Mouse (Mus musculus): ENCODE data around the gene Gtf2h1.
A peak's percentile ranks its signal among the peaks of the same experiment; 100 is the strongest.

The Gtf2h1 gene

DNA sequence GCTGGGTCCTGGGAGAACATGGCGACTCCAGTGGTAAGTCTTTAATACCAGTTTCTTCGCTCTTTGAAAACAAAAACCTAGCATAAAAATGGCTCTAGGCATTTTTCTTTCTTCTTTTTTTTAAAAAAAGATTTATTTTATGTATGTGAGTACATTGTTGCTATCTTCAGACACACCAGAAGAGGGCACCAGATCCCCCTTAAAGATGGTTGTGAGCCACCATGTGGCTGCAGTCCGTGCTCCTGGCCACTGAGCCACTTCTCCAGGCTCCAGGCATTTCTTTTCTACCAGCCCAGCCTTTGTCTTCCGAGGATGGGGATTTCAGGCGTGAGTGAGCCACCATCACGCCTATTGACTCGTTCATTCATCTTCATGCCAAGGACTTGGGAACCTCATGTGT lies 55.1 kb downstream of the Gtf2h1 start:
- DNase-seq (ENCODE audit: low spot score in 2 of 2), result no peak

DNA sequence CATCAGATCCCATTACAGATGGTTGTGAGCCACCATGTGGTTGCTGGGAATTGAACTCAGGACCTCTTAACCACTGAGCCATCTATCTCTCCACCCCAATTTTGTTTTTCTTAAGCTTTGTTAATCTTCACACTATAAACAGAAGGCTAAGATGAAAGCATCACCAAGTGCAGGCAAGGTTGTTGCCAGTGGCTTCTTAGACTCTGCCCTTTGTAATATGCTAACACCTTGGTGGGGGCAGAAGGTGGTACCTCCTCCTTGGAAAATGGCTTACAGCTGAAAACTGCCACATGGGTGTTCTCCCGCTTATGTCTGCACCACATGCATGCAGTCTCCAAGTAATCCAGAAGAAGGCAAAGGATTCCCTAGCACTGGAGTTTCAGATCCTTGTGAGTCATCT lies 56.8 kb downstream of the Gtf2h1 start:
- DNase-seq (ENCODE audit: low spot score in 2 of 2), result no peak

DNA sequence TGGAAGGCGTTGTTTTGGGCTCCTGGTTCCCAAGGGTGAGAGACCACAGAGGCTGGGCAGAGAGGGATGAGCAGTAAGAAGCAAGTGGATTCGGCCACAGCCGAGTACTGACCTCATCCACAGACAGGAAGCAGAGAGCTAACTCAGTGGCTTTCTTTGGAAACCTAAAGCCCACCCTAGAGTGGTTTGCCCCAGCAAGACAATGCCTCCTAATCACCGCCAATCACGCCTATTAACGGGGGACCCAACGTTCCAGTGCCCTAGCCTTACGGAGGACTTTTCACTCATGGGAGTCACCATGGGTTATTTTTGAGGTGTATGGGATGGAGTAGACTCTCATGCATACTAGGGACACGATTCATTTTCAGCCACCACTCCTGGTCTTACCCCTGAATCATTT lies 57.5 kb downstream of the Gtf2h1 start:
- DNase-seq (ENCODE audit: low spot score in 2 of 2), result no peak

DNA sequence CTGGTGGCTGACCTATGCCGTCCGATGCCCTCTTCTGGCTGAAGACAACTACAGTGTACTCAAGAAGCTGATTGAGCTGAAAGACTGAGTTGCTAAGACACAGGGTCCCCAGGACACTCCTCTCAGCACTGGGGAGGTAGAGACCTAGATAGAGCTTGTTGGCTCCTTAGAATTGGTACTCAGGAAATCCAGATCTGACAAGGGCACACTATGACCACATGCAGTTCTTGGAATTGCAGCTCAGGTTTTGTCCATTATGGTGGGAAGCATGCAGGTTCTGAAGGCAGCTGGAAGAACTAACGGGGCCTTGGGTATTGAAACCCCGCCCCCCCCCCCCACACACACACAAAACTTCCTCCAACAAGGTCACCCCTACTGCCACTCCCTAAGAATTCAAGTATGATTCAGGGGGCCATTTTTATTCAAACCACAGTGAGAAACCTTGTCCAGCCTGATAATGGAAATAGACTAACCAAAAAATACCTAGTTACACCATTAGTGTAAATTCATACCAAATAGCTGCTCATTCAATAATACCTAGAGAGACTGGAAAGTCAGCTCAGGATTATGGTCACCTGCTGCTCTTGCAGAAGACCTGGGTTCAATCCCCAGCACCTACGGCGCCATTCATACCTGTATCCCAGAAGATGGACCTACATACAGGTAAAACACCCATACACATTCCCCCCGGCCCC lies 60.1 kb downstream of the Gtf2h1 start:
- no peak for DNase-seq (ENCODE audit: low spot score in 2 of 2)

DNA sequence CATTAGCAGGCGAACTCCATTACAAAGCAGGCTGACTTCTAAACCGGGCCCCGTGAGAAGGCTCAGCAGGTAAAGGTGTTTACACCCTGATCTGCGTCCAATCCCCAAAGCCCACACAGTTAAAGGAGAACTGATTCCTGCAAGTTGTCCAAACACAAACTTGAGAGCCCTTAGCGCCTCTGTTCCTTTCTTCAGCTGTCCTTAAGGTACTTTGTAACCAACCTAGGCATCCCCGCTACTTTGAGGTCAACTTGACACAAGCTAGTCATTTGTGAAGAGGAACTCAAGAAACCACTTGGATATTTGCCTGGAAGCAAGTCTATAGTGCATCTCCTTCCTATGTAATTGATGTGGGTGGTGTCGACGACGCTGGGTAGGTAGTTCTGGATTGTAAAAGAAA lies 61.5 kb downstream of the Gtf2h1 start:
- no peak for DNase-seq (ENCODE audit: low spot score in 2 of 2)

DNA sequence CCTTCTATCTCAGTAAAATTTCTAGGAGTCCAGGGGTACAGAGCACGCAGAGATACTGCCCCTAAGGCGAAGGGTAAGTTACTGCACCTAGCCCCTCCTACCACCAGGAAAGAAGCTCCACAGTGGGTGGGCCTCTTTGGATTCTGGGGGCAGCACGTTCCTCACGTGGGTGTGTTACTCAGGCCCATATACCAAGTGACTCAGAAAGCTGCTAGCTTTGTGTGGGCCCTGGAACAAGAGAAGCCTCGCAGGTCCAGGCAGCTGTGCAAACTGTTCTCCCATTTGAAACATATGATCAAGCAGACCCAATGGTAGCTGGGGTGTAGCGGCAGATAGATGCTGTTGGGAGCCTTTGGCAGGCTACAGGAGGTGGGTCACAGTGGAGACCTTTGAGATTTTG lies 63.1 kb downstream of the Gtf2h1 start:
- DNase-seq (ENCODE audit: low spot score in 2 of 2), result peak in 1 of 2 experiments; percentile 29

DNA sequence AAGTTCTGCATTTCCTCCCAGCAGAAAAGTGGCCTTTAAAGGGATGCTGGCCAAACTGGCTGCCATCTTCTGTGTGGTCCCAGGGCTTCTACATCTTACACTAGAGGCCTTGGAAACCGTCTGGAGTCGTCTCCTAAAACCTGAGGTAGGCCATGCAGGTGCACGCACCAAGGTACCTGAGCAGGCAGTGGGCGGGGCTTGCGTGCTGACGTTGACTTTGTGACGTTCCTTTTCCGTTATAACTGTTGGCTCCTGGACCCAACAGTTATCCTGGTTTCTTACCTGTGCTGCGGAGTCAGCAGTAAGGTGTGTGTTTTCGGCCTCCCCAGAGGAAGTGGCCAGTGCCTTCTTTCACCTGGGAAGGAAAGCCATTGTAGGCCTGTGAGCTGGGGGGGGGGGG lies 65.1 kb downstream of the Gtf2h1 start, which contains the start of gene Ldhc:
Ldhc (plus strand) TSS at position 208 of the 400 bp plus-strand sequence.
- no peak for DNase-seq (ENCODE audit: low spot score in 2 of 2)

DNA sequence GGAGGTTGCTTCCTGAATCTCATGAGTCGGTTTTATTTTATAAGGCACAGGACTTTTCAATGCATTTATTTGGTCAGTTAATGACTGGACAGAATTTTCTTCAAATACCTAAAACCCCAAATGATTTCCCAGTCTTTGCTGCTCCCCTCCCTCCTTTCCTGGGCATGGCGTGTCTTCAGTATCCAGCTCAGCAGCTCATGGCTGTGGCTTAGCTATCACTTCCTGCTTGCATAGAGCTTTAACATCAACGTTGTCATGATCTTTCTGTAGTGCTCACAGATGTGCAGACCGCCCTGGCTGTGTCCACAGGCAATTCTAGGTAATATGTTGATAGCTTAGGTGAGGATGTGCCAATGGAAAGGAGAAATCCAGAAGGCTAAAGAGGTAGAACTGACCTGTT lies 76.1 kb downstream of the Gtf2h1 start:
- no peak for DNase-seq (ENCODE audit: low spot score in 2 of 2)
